Mouse (Mus musculus) limb, embryonic 12.5 days (tissue): ENCODE results near the gene Neurog2. TPM values are rescaled to one million over a fixed set of nuclear protein-coding genes. Genes with fewer than 3 reads are reported as not detected.
A peak's percentile ranks its signal among the peaks of the same experiment; 100 is the strongest.

Experiments used
- ATAC-seq: fragments of 200-750 bp; cut with Nextera tagmentation; 2 replicates; pipeline ENCODE4 v1.8.0; 2017; ENCODE audit warnings: low read depth, moderate TSS enrichment; ENCODE audit not compliant: insufficient number of reproducible peaks, insufficient read depth, low FRiP score, low TSS enrichment
- H3K27ac ChIP-seq: fragments of 300-500 bp; sonication (generic); 2 replicates; pipeline ENCODE4 v1.5.1; 2016; ENCODE audit warnings: mild to moderate bottlenecking, moderate library complexity
- H3K27me3 ChIP-seq: fragments of 300-500 bp; sonication (generic); 2 replicates; pipeline ENCODE4 v1.6.1; 2016; ENCODE audit warnings: mild to moderate bottlenecking, moderate library complexity
- H3K36me3 ChIP-seq: fragments of 300-500 bp; sonication (generic); 2 replicates; pipeline ENCODE4 v1.6.1; 2016; ENCODE audit warnings: mild to moderate bottlenecking, moderate library complexity
- H3K4me1 ChIP-seq: fragments of 300-500 bp; sonication (generic); replicated peaks from 2 replicates; pipeline ENCODE4 v1.6.1; 2016
- H3K4me2 ChIP-seq: fragments of 300-500 bp; sonication (generic); 2 replicates; pipeline ENCODE4 v1.6.1; 2016; ENCODE audit warnings: mild to moderate bottlenecking, moderate library complexity
- H3K4me3 ChIP-seq: fragments of 300-500 bp; sonication (generic); replicated peaks from 2 replicates; pipeline ENCODE4 v1.5.1; 2016; ENCODE audit warnings: mild to moderate bottlenecking
- H3K9ac ChIP-seq: fragments of 300-500 bp; sonication (generic); replicated peaks from 2 replicates; pipeline ENCODE4 v1.6.1; 2016; ENCODE audit warnings: mild to moderate bottlenecking, moderate library complexity
- H3K9me3 ChIP-seq: fragments of 300-500 bp; sonication (generic); 2 replicates; pipeline ENCODE4 v1.6.1; 2016; ENCODE audit warnings: mild to moderate bottlenecking, moderate library complexity
- WGBS: fragments of 180-500 bp; shearing (Covaris S2); methylation state at CpG from one replicate; pipeline ENCODE4 v1.1.7; 2016; 5-methylcytosine and 5-hydroxymethylcytosine counted together
- polyA plus RNA-seq: library from polyadenylated mRNA; unstranded; fragments of >200 nt; fragmentation: Nextera tagmentation; extraction: Ambion mirVana; gene quantifications from 2 replicates; pipeline ENCODE4 v1.2.1, GENCODE M21; 2016

The Neurog2 gene
- polyA plus RNA-seq, 1 experiment from 2014 or later: not detected

GRCm38 (mm10) chr3:127630735-127631372, 2.1 kb upstream of the Neurog2 start:
- Histone ChIP-seq H3K36me3 (no peaks in the 10 kb centered on the region), H3K9ac (no peak overlapping the region), H3K9me3 (no peaks in the 10 kb centered on the region), H3K4me1 (peaks cover 36% of the 10 kb centered on the region), H3K27ac (no peak overlapping the region), H3K4me2 (no peak overlapping the region), H3K27me3 (peaks cover 94% of the 10 kb centered on the region), H3K4me3 (no peak overlapping the region)
- 5% methylated on average over 17 of the region's 17 CpGs for WGBS
- ATAC-seq: no peak

- Histone ChIP-seq H3K36me3 (no peaks in the 10 kb centered on the region), H3K27me3 (peaks cover 93% of the 10 kb centered on the region), H3K27ac (no peak overlapping the region), H3K4me3 (no peak overlapping the region), H3K9ac (no peak overlapping the region), H3K4me2 (no peak overlapping the region), H3K4me1 (peaks cover 36% of the 10 kb centered on the region), H3K9me3 (no peaks in the 10 kb centered on the region)
- under 1% methylated on average over 10 of the region's 10 CpGs for WGBS
- no peak for ATAC-seq
These were observed 1.4 kb upstream of the Neurog2 start for GRCm38 (mm10) chr3:127631582-127631981.

DNA sequence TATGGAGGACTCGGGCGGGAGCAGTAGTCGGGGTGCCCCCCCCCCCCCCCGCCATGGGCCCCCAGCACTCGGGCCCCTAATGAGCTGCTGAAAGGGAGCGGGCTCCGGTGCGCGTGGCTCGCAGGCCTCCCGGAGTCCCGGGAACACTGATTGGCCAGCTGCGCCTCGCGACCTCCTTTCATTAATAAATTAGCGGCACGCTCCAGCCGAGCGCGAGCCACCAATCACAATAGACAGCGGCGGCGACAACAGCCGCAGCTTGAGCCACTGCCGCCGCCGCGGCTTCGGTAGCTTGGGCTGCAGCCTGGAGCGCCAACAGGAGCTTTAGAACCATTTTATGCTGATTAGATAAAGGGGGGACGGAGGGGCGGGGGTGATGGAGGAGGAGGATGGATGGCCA, 404 bp upstream of the Neurog2 start:
- H3K27me3 ChIP-seq: peaks cover 93% of the 10 kb centered on the region
- no peak overlapping the region for H3K9ac ChIP-seq
- peak overlapping the region; percentile 39 for H3K4me3 ChIP-seq
- peak overlapping the region; percentile 63 for H3K4me2 ChIP-seq
- H3K4me1 ChIP-seq: peaks cover 35% of the 10 kb centered on the region
- ATAC-seq: 0 out of 2 replicates have a peak, but pooled peaks have one; percentile 6
- H3K9me3 ChIP-seq: no peaks in the 10 kb centered on the region
- under 1% methylated on average over 29 of the region's 32 CpGs for WGBS
- H3K36me3 ChIP-seq: no peaks in the 10 kb centered on the region
- no peak overlapping the region for H3K27ac ChIP-seq

GRCm38 (mm10) chr3:127634101-127634983, 1.4 kb downstream of the Neurog2 start:
- WGBS: under 1% methylated on average over 58 of the region's 58 CpGs
- H3K36me3 ChIP-seq: no peaks in the 10 kb centered on the region
- no peak overlapping the region for H3K27ac ChIP-seq
- peak overlapping the region; percentile 63 for H3K4me2 ChIP-seq
- peak; percentile 76 for ATAC-seq
- H3K4me1 ChIP-seq: peaks cover 26% of the 10 kb centered on the region
- 0 out of 2 replicates have a peak overlapping the region, but pooled peaks have one; percentile 18 for H3K9ac ChIP-seq
- no peaks in the 10 kb centered on the region for H3K9me3 ChIP-seq
- peaks cover 95% of the 10 kb centered on the region for H3K27me3 ChIP-seq
- peak overlapping the region; percentile 39 for H3K4me3 ChIP-seq

GRCm38 (mm10) chr3:127634984-127635349, 2.0 kb downstream of the Neurog2 start:
- no peaks in the 10 kb centered on the region for H3K36me3 ChIP-seq

GRCm38 (mm10) chr3:127639875-127640761, 7.2 kb downstream of the Neurog2 start:
- Histone ChIP-seq H3K4me1 (peaks cover 16% of the 10 kb centered on the region), H3K36me3 (no peaks in the 10 kb centered on the region), H3K27ac (no peak overlapping the region), H3K9ac (no peak overlapping the region; the same call in 1 of the 2 replicates), H3K27me3 (peaks cover 93% of the 10 kb centered on the region), H3K4me2 (0 out of 2 replicates have a peak overlapping the region, but pooled peaks have one; percentile 28), H3K4me3 (peak overlapping the region; percentile 13), H3K9me3 (no peaks in the 10 kb centered on the region)
- WGBS: under 1% methylated on average over 36 of the region's 36 CpGs
- ATAC-seq: peak; percentile 63

More at GRCm38 (mm10) chr3:127634984-127635349, 2.0 kb downstream of the Neurog2 start:
- Histone ChIP-seq H3K4me2 (no peak overlapping the region), H3K9me3 (no peaks in the 10 kb centered on the region), H3K4me3 (no peak overlapping the region), H3K27ac (no peak overlapping the region), H3K4me1 (peaks cover 28% of the 10 kb centered on the region), H3K9ac (no peak overlapping the region), H3K27me3 (peaks cover 95% of the 10 kb centered on the region)
- ATAC-seq: no peak
- WGBS: 2% methylated on average over 3 of the region's 3 CpGs

- Histone ChIP-seq H3K4me2 (peak overlapping the region; percentile 28), H3K27me3 (peaks cover 95% of the 10 kb centered on the region), H3K27ac (no peak overlapping the region), H3K9ac (no peak overlapping the region), H3K4me3 (peak overlapping the region; percentile 13), H3K4me1 (peaks cover 16% of the 10 kb centered on the region), H3K9me3 (no peaks in the 10 kb centered on the region), H3K36me3 (no peaks in the 10 kb centered on the region)
- ATAC-seq: no peak
- WGBS: 2% methylated on average over 37 of the region's 37 CpGs
These were observed 8.1 kb downstream of the Neurog2 start for GRCm38 (mm10) chr3:127640762-127641700.

DNA sequence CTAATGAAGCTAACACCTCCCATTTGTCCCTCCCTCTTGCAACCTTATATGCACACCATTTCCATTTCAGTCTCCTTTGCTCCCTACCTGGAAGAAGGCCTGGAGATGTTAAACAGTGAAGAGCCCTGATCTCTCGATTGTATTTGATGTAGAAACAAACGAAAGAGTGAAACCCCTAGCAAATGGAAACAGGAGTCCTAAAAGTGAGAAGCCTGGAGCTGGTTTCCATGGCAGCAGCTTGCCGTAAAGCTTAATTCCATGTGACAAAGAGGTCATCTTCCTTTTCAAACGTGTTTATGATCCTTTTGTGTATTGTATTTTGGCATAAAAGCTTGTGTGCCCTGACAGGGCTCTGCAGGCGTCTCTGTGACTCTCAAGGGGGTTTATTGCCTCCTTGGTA, 9.3 kb downstream of the Neurog2 start:
- no peaks in the 10 kb centered on the region for H3K36me3 ChIP-seq
- H3K9me3 ChIP-seq: no peaks in the 10 kb centered on the region
- no peak overlapping the region for H3K27ac ChIP-seq
- H3K4me2 ChIP-seq: no peak overlapping the region
- 3% methylated on average over 5 of the region's 5 CpGs for WGBS
- no peak overlapping the region for H3K9ac ChIP-seq
- H3K4me3 ChIP-seq: no peak overlapping the region
- ATAC-seq: no peak
- peaks cover 96% of the 10 kb centered on the region for H3K27me3 ChIP-seq
- peaks cover 16% of the 10 kb centered on the region for H3K4me1 ChIP-seq

DNA sequence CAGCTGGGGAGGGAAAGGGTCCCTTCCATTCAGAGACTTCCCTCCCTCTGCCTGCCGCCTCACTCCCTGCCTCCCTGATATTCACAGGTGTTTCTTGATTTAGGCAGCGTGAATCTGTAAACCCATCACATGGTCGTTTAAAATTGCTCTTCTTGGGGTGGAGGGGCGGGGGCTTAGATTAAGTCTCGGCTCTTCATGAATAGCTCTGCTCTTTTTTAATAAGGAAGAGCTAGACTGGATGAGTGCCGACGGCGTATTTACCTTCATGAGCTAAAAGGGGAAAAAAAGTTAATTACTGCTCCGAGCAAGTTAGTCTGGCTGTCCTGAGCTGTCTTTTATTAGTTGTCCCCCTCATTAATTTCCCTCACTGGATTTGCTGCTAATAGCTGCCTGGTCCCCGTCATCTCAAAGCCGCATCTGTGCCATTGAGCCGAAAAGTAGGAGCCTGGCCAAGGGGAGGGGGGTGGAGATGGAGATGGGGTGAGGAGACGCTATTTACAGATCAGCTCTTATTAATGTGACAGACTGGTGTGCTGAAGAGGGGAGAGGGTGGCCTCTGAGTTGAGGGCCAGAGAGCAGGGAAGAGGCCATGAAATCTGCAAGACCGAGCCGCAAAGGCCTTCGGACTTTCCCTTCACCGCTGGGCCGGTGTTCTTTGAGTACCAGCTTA, 13.4 kb downstream of the Neurog2 start:
- 37% methylated on average over 18 of the region's 18 CpGs for WGBS
- no peak overlapping the region for H3K4me3 ChIP-seq
- H3K4me1 ChIP-seq: peaks cover 1% of the 10 kb centered on the region; the same call in 1 of the 2 replicates
- no peaks in the 10 kb centered on the region for H3K36me3 ChIP-seq
- H3K9ac ChIP-seq: no peak overlapping the region
- H3K9me3 ChIP-seq: no peaks in the 10 kb centered on the region
- peaks cover 73% of the 10 kb centered on the region for H3K27me3 ChIP-seq
- no peak overlapping the region for H3K4me2 ChIP-seq
- H3K27ac ChIP-seq: no peak overlapping the region
- no peak for ATAC-seq
